Mouse (Mus musculus): ENCODE measurements around the gene Dbf4. TPM values are rescaled to one million over a fixed set of nuclear protein-coding genes. Genes with fewer than 3 reads are reported as not detected.

The Dbf4 gene
- polyA plus RNA-seq, 1 experiment: 2.4 TPM

DNA sequence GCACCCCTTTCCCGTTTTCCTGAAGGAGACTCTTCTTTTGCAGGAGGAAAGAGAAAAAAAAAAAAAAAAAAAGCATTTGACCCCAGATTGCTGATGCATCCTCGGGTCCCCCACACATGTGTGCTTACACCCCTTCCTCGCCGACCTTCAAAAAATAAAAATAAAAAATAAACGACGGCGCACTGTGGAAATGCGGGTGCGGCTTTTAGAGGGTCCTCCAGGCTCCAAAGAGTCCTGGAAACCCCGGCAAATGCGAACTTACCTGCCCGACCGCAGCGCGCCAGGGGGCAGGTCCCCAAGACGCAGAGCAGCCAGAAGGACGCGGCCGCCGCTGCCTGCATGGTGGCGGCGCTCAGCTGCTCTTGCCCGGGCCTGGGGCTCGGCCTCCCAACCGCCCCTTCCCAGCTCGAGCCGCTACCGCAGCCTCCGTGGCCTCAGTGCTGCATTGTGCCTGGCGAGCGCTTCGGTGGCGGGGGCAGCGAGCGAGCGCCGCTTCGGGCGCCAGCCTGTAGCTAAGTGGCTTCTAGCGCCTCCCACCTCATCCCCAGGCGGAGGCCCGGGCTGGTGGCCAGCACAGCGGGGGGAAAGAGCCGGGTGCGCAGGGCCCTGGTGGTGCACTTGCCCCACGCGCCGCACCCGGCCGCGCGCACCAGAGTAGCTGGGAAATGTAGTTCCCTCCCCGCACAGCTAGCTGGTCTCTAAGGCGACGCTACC lies 54.7 kb downstream of the Dbf4 start, which contains the start of gene Adam22:
Gene Adam22 (minus strand): TSS at position 547 of the 714 bp plus-strand sequence.
- Histone ChIP-seq H3K4me3 (ENCODE audit: insufficient read depth, low read length) (peak within 1 kb of the TSS; percentile 79), H3K4me1 (ENCODE audit: control insufficient read depth, insufficient read depth, low read length) (peaks cover 6% of the 10 kb centered on the region), H3K27ac (ENCODE audit: insufficient read depth, low read length) (peak within 1 kb of the TSS; percentile 41)
- TF ChIP-seq CTCF (IDR thresholded peaks at IDR 0.05; ENCODE audit: extremely low read depth, insufficient read depth, low read length): no peak
- peak; percentile 71; the same call in 1 of the 2 replicates for TF ChIP-seq POLR2A (IDR thresholded peaks at IDR 0.05; ENCODE audit: extremely low read depth, insufficient read depth, low read length)

DNA sequence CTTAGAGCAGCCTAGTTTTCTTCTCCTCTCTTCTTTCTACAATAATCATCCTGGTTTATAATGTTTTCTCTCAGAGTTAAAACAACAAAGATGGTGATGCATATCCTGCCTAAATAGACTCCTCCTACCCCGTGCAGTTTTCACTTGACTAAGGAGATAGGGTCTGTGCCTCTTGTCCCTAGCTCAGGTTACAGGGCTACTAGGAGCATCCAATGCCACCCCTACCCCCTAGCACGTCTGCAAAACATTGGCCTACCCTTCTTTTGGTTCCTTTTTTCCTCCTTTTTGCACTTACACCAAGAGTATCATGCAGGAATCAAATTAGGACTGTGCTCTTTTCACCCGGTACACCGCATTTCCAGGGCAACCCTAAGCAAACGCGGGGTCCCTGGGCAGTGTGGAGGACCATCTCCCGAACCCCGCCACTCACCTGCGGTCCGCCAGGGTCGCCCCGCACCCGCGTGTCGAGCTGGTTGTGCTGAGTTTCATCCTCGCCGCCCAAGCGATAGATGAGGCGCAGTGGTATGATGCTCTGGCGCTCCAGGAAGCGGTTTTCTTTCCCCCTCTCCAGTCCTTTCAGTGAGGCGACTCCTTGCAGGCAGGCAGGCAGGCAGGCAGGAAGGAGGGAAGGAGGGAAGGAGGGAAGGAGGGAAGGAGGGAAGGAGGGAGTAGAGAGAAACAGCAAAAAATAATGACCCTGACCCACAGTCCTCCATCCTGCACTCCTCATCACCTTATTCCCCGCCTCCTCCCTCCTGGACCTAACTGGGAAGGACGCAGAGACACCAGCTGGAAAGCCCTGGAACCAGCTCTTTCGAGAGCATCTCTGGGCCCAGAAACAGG lies 55.5 kb downstream of the Dbf4 start:
- Histone ChIP-seq H3K27ac (ENCODE audit: insufficient read depth, low read length) (peak overlapping the region; percentile 41; the same call in 1 of the 2 replicates), H3K4me1 (ENCODE audit: control insufficient read depth, insufficient read depth, low read length) (peaks cover 6% of the 10 kb centered on the region)
- TF ChIP-seq POLR2A (IDR thresholded peaks at IDR 0.05; ENCODE audit: extremely low read depth, insufficient read depth, low read length) (no peak), CTCF (IDR thresholded peaks at IDR 0.05; ENCODE audit: extremely low read depth, insufficient read depth, low read length) (no peak)

DNA sequence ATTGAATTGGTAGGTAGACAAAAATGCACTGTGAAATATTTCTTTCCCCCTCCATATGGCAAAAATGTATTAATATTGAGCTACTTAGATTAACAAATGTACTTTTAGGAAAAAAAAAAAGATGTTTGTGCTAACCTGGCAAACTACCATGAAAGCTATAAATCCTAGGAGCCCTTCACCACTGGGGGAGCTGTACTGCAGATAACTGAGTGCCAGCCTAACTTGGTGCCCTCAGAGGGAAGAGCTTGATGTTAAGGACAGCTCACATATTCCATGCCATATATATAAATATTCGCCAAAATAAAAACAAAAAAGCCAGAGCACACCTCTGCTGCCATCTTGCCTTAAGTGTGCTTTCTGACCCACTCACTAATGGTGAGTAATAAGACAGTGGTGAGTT lies 60.2 kb downstream of the Dbf4 start:
- Histone ChIP-seq H3K27ac (ENCODE audit: insufficient read depth, low read length) (no peak overlapping the region), H3K4me3 (ENCODE audit: insufficient read depth, low read length) (no peak overlapping the region)
- TF ChIP-seq POLR2A (IDR thresholded peaks at IDR 0.05; ENCODE audit: extremely low read depth, insufficient read depth, low read length): no peak
- peak; percentile 49 for TF ChIP-seq CTCF (IDR thresholded peaks at IDR 0.05; ENCODE audit: extremely low read depth, insufficient read depth, low read length)

More for the DNA sequence above, 55.5 kb downstream of the Dbf4 start:
- H3K4me3 ChIP-seq (ENCODE audit: insufficient read depth, low read length): peak overlapping the region; percentile 79

DNA sequence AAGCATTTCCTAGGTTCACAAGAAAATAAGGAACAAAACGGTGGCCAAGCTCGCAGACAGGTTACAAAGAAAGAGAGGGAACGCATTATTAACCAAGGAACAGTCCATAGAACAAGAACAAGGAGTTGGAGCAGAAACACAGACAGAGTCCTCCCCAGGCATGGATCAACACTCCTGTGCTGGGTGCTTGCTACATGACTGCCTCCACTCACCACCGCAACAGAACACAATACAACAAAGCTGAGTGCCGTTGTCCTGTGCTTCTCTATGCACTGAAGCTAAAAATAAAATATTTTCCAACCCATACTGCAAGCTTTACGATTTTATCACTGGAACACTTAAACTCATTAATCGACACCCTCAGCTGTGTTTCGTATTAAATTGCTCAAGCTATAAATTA lies 64.8 kb downstream of the Dbf4 start:
- H3K4me3 ChIP-seq (ENCODE audit: insufficient read depth, low read length): no peak overlapping the region
- no peak overlapping the region for H3K27ac ChIP-seq (ENCODE audit: insufficient read depth, low read length)
- TF ChIP-seq CTCF (IDR thresholded peaks at IDR 0.05; ENCODE audit: extremely low read depth, insufficient read depth, low read length) (no peak), POLR2A (IDR thresholded peaks at IDR 0.05; ENCODE audit: extremely low read depth, insufficient read depth, low read length) (no peak)
- H3K4me1 ChIP-seq (ENCODE audit: control insufficient read depth, insufficient read depth, low read length): peaks cover 4% of the 10 kb centered on the region; the same call in 1 of the 2 replicates

More for the DNA sequence above, 60.2 kb downstream of the Dbf4 start:
- H3K4me1 ChIP-seq (ENCODE audit: control insufficient read depth, insufficient read depth, low read length): peaks cover 9% of the 10 kb centered on the region

DNA sequence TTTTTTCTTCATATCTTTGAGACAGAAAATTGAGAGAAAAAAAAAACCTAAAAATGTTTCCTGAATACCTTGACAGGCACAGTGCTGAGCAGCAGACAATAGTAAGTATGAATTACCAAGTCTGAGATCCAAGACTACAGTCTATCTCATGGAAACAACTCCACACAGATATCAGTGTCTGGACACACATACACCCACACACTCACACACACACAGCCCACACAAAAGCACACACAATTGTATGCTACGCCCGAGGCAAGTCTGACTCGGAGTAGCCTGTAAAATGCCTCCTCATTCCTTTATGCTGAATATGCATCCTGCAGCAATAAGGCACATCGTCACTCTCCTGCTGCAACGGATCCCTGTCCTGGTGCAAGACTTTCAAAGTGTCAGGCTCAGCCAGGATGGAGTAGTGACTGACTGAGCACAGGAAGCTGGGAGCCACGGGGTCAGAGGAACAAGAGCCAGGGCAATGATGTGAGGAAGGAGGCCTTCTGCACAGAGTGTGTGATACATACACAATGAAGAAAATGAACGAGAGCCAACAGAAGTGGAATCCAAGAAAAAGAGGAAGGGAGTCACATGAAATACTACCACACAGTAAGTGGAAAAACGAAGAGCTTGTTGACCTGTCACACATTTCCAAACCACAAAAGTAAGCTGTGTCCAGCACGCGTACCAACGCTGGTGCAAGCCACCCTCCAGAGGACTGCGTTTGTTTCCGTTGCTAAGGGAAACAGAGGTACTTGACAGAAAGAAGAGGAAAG lies 65.4 kb downstream of the Dbf4 start:
- H3K4me1 ChIP-seq (ENCODE audit: control insufficient read depth, insufficient read depth, low read length): peaks cover 4% of the 10 kb centered on the region; the same call in 1 of the 2 replicates
- no peak overlapping the region for H3K4me3 ChIP-seq (ENCODE audit: insufficient read depth, low read length)
- H3K27ac ChIP-seq (ENCODE audit: insufficient read depth, low read length): no peak overlapping the region
- TF ChIP-seq CTCF (IDR thresholded peaks at IDR 0.05; ENCODE audit: extremely low read depth, insufficient read depth, low read length): no peak
- TF ChIP-seq POLR2A (IDR thresholded peaks at IDR 0.05; ENCODE audit: extremely low read depth, insufficient read depth, low read length): no peak

DNA sequence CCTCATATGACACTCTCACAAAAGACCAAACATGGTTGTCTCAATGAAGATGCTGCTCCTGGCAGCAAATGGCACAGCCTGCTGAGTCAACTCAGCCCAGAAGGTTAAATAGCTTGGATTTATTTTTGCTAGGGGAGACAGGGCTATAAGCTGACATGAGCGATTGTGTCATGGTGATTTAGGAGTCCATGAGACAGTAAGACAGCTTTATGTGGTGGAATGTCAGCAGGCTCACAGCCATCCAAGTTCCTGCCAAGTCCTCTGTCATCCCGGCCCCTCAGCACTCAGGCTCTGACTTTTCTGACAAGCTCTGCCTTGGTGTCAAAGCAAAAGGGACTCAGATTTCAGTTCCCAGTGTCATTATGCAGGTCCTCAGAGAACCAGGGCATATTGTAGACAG lies 66.2 kb downstream of the Dbf4 start:
- Histone ChIP-seq H3K27ac (ENCODE audit: insufficient read depth, low read length) (no peak overlapping the region), H3K4me3 (ENCODE audit: insufficient read depth, low read length) (no peak overlapping the region), H3K4me1 (ENCODE audit: control insufficient read depth, insufficient read depth, low read length) (peaks cover 4% of the 10 kb centered on the region; the same call in 1 of the 2 replicates)
- TF ChIP-seq CTCF (IDR thresholded peaks at IDR 0.05; ENCODE audit: extremely low read depth, insufficient read depth, low read length) (no peak), POLR2A (IDR thresholded peaks at IDR 0.05; ENCODE audit: extremely low read depth, insufficient read depth, low read length) (no peak)

DNA sequence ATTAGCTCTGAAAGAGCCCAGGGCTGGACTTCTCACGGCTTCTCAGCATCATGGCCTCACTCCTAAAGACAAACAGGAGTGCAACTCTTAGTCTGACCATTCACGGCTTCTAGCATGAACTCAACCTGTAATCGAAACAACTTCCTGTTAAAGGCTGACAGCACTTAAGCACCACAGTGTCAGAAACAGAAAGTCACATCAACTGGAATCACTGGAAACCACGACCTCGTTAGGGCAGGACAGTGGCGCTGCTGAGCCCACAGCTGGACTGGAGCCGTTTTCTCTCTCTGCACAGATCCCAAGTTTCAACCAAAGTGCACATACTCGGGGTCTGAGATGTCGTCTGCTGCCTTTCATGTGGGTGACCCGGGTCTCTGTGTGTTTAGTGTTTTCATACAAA lies 73.0 kb downstream of the Dbf4 start:
- no peak overlapping the region for H3K4me3 ChIP-seq (ENCODE audit: insufficient read depth, low read length)

More for the DNA sequence above, 73.0 kb downstream of the Dbf4 start:
- Histone ChIP-seq H3K27ac (ENCODE audit: insufficient read depth, low read length) (no peak overlapping the region), H3K4me1 (ENCODE audit: control insufficient read depth, insufficient read depth, low read length) (no peaks in the 10 kb centered on the region; the same call in 1 of the 2 replicates)
- TF ChIP-seq POLR2A (IDR thresholded peaks at IDR 0.05; ENCODE audit: extremely low read depth, insufficient read depth, low read length): no peak
- TF ChIP-seq CTCF (IDR thresholded peaks at IDR 0.05; ENCODE audit: extremely low read depth, insufficient read depth, low read length): no peak

Other genes starting within 250 kb of the Dbf4 start
- gene Adam22, start 54.6 kb downstream of the Dbf4 start, polyA plus RNA-seq (2012; rRNA removed): 83.4 and 87.6 TPM in 2 replicates
- gene Slc25a40, start 134 bp upstream of the Dbf4 start, polyA plus RNA-seq (2012; rRNA removed): 11.2 and 12.3 TPM in 2 replicates
- 19.8 and 22.3 TPM in 2 replicates for gene Rundc3b, start 200.2 kb upstream of the Dbf4 start, polyA plus RNA-seq (2012; rRNA removed)
- 23.5 and 25.1 TPM in 2 replicates for gene Abcb1a, start 237.4 kb upstream of the Dbf4 start, polyA plus RNA-seq (2012; rRNA removed)

All from cortical plate, adult 2 months (tissue).